Comparison of ENCODE assay signal across 10 mouse cellular contexts in genomic region chr15:7480792-7481210, GRCm38 (mm10).
A peak's percentile ranks its signal among the peaks of the same experiment; 100 is the strongest.
DNase-seq lines count a peak whose midpoint lies in the region; ATAC-seq and TF ChIP-seq lines count a peak whose summit lies in the region.
"Had no signal": no experiment of that assay in that cellular context is flagged by ENCODE, and none has a peak within 500 bp of the region (broad histone marks: within the 10 kb centered on the region; RNA-seq: fewer than 3 reads in every experiment).

No protein-coding gene starts in this region.

- 0 out of 2 replicates have a peak, but pooled peaks cover 3% of the 10 kb centered on the region for H3K27me3 ChIP-seq in hindbrain, embryonic 15.5 days
- peaks cover 19% of the 10 kb centered on the region for H3K27me3 ChIP-seq in hindbrain, embryonic 10.5 days (ENCODE audit: insufficient read depth, poor library complexity, severe bottlenecking)
- H3K27me3 ChIP-seq in ES-Bruce4 (ENCODE audit: control insufficient read depth, insufficient read depth, low read length, poor library complexity, severe bottlenecking): 0 out of 2 replicates have a peak, but pooled peaks cover 2% of the 10 kb centered on the region
- H3K27me3 ChIP-seq in forebrain, embryonic 15.5 days: no peaks in the 10 kb centered on the region
- H3K27me3 ChIP-seq in lung, embryonic 14.5 days (ENCODE audit: insufficient read depth, low read length): no peaks in the 10 kb centered on the region
- no peaks in the 10 kb centered on the region for H3K27me3 ChIP-seq in liver, postnatal 0 days (ENCODE audit: insufficient read depth, low read length)

- no peak overlapping the region for H3K4me3 ChIP-seq in hindbrain, embryonic 15.5 days
- no peak overlapping the region for H3K4me3 ChIP-seq in hindbrain, embryonic 10.5 days
- no peak overlapping the region for H3K4me3 ChIP-seq in ES-Bruce4 (ENCODE audit: low read depth, low read length)
- H3K4me3 ChIP-seq in forebrain, embryonic 15.5 days: no peak overlapping the region
- H3K4me3 ChIP-seq in lung, embryonic 14.5 days (ENCODE audit: low read depth, low read length): no peak overlapping the region
- no peak overlapping the region for H3K4me3 ChIP-seq in liver, postnatal 0 days (ENCODE audit: low read depth, low read length)
- H3K4me3 ChIP-seq: embryonic facial prominence, embryonic 15.5 days; limb, embryonic 13.5 days had no signal

- no peaks in the 10 kb centered on the region for H3K9me3 ChIP-seq in hindbrain, embryonic 15.5 days
- H3K9me3 ChIP-seq in hindbrain, embryonic 10.5 days: no peaks in the 10 kb centered on the region
- H3K9me3 ChIP-seq in ES-Bruce4 (replicated peaks; ENCODE audit: control insufficient read depth, insufficient read depth, low read length, poor library complexity, severe bottlenecking): no peaks in the 10 kb centered on the region
- no peaks in the 10 kb centered on the region for H3K9me3 ChIP-seq in forebrain, embryonic 15.5 days
- no peaks in the 10 kb centered on the region for H3K9me3 ChIP-seq in lung, embryonic 14.5 days (ENCODE audit: low read depth, low read length)
- no peaks in the 10 kb centered on the region for H3K9me3 ChIP-seq in liver, postnatal 0 days (ENCODE audit: low read length)
- H3K9me3 ChIP-seq: embryonic facial prominence, embryonic 15.5 days; limb, embryonic 13.5 days had no signal

- H3K4me1 ChIP-seq in hindbrain, embryonic 15.5 days (replicated peaks): 0 out of 2 replicates have a peak, but pooled peaks cover 7% of the 10 kb centered on the region
- peaks cover 9% of the 10 kb centered on the region; the same call in 1 of the 2 replicates for H3K4me1 ChIP-seq in hindbrain, embryonic 10.5 days (replicated peaks)
- peaks cover 7% of the 10 kb centered on the region for H3K4me1 ChIP-seq in ES-Bruce4 (ENCODE audit: control insufficient read depth, insufficient read depth, low read length)
- H3K4me1 ChIP-seq in forebrain, embryonic 15.5 days: peaks cover 15% of the 10 kb centered on the region
- H3K4me1 ChIP-seq in lung, embryonic 14.5 days (ENCODE audit: insufficient read depth): 0 out of 2 replicates have a peak, but pooled peaks cover 3% of the 10 kb centered on the region
- no peaks in the 10 kb centered on the region for H3K4me1 ChIP-seq in liver, postnatal 0 days (ENCODE audit: insufficient read depth)

- DNase-seq in hindbrain, embryonic 10.5 days (ENCODE audit: low spot score): no peak
- peak; percentile 32 for DNase-seq in lung, embryonic 14.5 days
- no peak for DNase-seq in right cerebral cortex, postnatal 36 days (ENCODE audit: low spot score in 2 of 2)
- DNase-seq in liver, postnatal 0 days: no peak
- DNase-seq: adrenal gland, postnatal 25 days had no signal

- H3K9ac ChIP-seq in hindbrain, embryonic 15.5 days: no peak overlapping the region
- H3K9ac ChIP-seq in ES-Bruce4 (ENCODE audit: low read depth, poor library complexity, severe bottlenecking): no peak overlapping the region
- H3K9ac ChIP-seq in forebrain, embryonic 15.5 days (replicated peaks): no peak overlapping the region
- H3K9ac ChIP-seq in lung, embryonic 14.5 days: no peak overlapping the region
- H3K9ac ChIP-seq in liver, postnatal 0 days (replicated peaks): no peak overlapping the region
- H3K9ac ChIP-seq: embryonic facial prominence, embryonic 15.5 days; limb, embryonic 13.5 days had no signal

- H3K27ac ChIP-seq in hindbrain, embryonic 15.5 days (replicated peaks): no peak overlapping the region
- H3K27ac ChIP-seq in hindbrain, embryonic 10.5 days: no peak overlapping the region
- H3K27ac ChIP-seq in ES-Bruce4 (ENCODE audit: insufficient read depth, low read length): no peak overlapping the region
- no peak overlapping the region for H3K27ac ChIP-seq in forebrain, embryonic 15.5 days (replicated peaks)
- H3K27ac ChIP-seq in lung, embryonic 14.5 days (ENCODE audit: low read depth): no peak overlapping the region
- H3K27ac ChIP-seq in liver, postnatal 0 days (ENCODE audit: low read depth): no peak overlapping the region
- H3K27ac ChIP-seq: embryonic facial prominence, embryonic 15.5 days; limb, embryonic 13.5 days had no signal

- no peak overlapping the region for H3K4me2 ChIP-seq in hindbrain, embryonic 15.5 days
- no peak overlapping the region for H3K4me2 ChIP-seq in forebrain, embryonic 15.5 days (replicated peaks)
- H3K4me2 ChIP-seq in lung, embryonic 14.5 days: no peak overlapping the region
- H3K4me2 ChIP-seq in liver, postnatal 0 days (ENCODE audit: low read depth, low read length): no peak overlapping the region
- H3K4me2 ChIP-seq: embryonic facial prominence, embryonic 15.5 days; limb, embryonic 13.5 days had no signal

- H3K36me3 ChIP-seq in hindbrain, embryonic 15.5 days: no peaks in the 10 kb centered on the region
- no peaks in the 10 kb centered on the region for H3K36me3 ChIP-seq in hindbrain, embryonic 10.5 days
- no peaks in the 10 kb centered on the region for H3K36me3 ChIP-seq in ES-Bruce4 (ENCODE audit: control insufficient read depth, insufficient read depth, low read length, poor library complexity, severe bottlenecking)
- H3K36me3 ChIP-seq in forebrain, embryonic 15.5 days: no peaks in the 10 kb centered on the region
- H3K36me3 ChIP-seq in lung, embryonic 14.5 days (ENCODE audit: insufficient read depth): no peaks in the 10 kb centered on the region
- no peaks in the 10 kb centered on the region for H3K36me3 ChIP-seq in liver, postnatal 0 days (replicated peaks; ENCODE audit: insufficient read depth, low read length)
- H3K36me3 ChIP-seq: embryonic facial prominence, embryonic 15.5 days; limb, embryonic 13.5 days had no signal

- TF ChIP-seq CTCF in ES-Bruce4 (IDR thresholded peaks at IDR 0.05; ENCODE audit: low read depth, low read length): peak; percentile 8
- TF ChIP-seq CTCF in lung, embryonic 14.5 days (IDR thresholded peaks at IDR 0.05; ENCODE audit: low read depth): peak; percentile 44; the same call in 1 of the 2 replicates
- TF ChIP-seq CTCF in liver, postnatal 0 days (IDR thresholded peaks at IDR 0.05; ENCODE audit: low read depth): no peak

- TF ChIP-seq POLR2A in ES-Bruce4 (IDR thresholded peaks at IDR 0.05; ENCODE audit: insufficient read depth, low read length): no peak

- peak; percentile 65 for ATAC-seq in hindbrain, embryonic 15.5 days (ENCODE audit: low FRiP score, low read depth)
- peak; percentile 40 for ATAC-seq in forebrain, embryonic 15.5 days (replicated peaks)
- ATAC-seq in lung, embryonic 14.5 days (ENCODE audit: insufficient read depth): peak; percentile 87
- ATAC-seq in liver, postnatal 0 days: no peak

- no peak for TF ChIP-seq EP300 in ES-Bruce4 (IDR thresholded peaks at IDR 0.05; ENCODE audit: insufficient read depth, low read depth, low read length)
- TF ChIP-seq EP300 in liver, postnatal 0 days (IDR thresholded peaks at IDR 0.05; ENCODE audit: low read depth): no peak

- 50% methylated on average over 5 of the region's 5 CpGs for WGBS in hindbrain, embryonic 15.5 days
- WGBS in hindbrain, embryonic 10.5 days: 49% methylated on average over 5 of the region's 5 CpGs
- WGBS in forebrain, embryonic 15.5 days: 36% methylated on average over 5 of the region's 5 CpGs
- WGBS in lung, embryonic 14.5 days: 32% methylated on average over 5 of the region's 5 CpGs
- 43% methylated on average over 5 of the region's 5 CpGs for WGBS in liver, postnatal 0 days (ENCODE audit: insufficient replicate concordance)
